Mouse (Mus musculus) intestine, postnatal 0 days (tissue): ENCODE measurements around the gene Prkcb. TPM values are rescaled to one million over a fixed set of nuclear protein-coding genes. Genes with fewer than 3 reads are reported as not detected.

ENCODE experiments used
- ATAC-seq: fragments of 200-750 bp; cut with Nextera tagmentation; 2 replicates; pipeline ENCODE4 v1.8.0; 2017; ENCODE audit warnings: mild to moderate bottlenecking, moderate TSS enrichment, moderate library complexity
- H3K27ac ChIP-seq: fragments of 300-500 bp; sonication (generic); 2 replicates; pipeline ENCODE4 v1.5.1; 2014; ENCODE audit warnings: mild to moderate bottlenecking, low read depth, low read length, moderate library complexity
- H3K27me3 ChIP-seq: fragments of 300-500 bp; sonication (generic); replicated peaks from 2 replicates; pipeline ENCODE4 v1.6.1; 2014; ENCODE audit warnings: low read length, mixed read lengths; ENCODE audit not compliant: control insufficient read depth, insufficient read depth
- H3K36me3 ChIP-seq: fragments of 300-500 bp; sonication (generic); 2 replicates; pipeline ENCODE4 v1.6.1; 2014; ENCODE audit warnings: mild to moderate bottlenecking, moderate library complexity; ENCODE audit not compliant: control insufficient read depth, insufficient read depth
- H3K4me1 ChIP-seq: fragments of 300-500 bp; sonication (generic); replicated peaks from 2 replicates; pipeline ENCODE4 v1.6.1; 2014; ENCODE audit warnings: antibody characterized with exemption, low read length, mixed read lengths; ENCODE audit not compliant: control insufficient read depth, insufficient read depth
- H3K4me2 ChIP-seq: fragments of 300-500 bp; sonication (generic); replicated peaks from 2 replicates; pipeline ENCODE4 v1.6.1; 2014; ENCODE audit warnings: low read depth, mild to moderate bottlenecking, moderate library complexity
- H3K4me3 ChIP-seq: fragments of 300-500 bp; sonication (generic); 2 replicates; pipeline ENCODE4 v1.5.1; 2014; ENCODE audit warnings: low read depth, low read length
- H3K9ac ChIP-seq: fragments of 300-500 bp; sonication (generic); 2 replicates; pipeline ENCODE4 v1.6.1; 2014; ENCODE audit warnings: mild to moderate bottlenecking, low read depth, low read length
- H3K9me3 ChIP-seq: fragments of 300-500 bp; sonication (generic); 2 replicates; pipeline ENCODE4 v1.6.1; 2016; ENCODE audit warnings: mixed run types; ENCODE audit not compliant: control insufficient read depth
- CTCF ChIP-seq: sonication (generic); IDR thresholded peaks from 2 replicates; pipeline ENCODE4 v1.5.1; 2016; ENCODE audit warnings: low read depth, mild to moderate bottlenecking, control low read depth, antibody characterized with exemption, moderate library complexity
- WGBS: fragments of 180-500 bp; shearing (Covaris S2); extraction: QIAGEN DNeasy Blood & Tissue Kit; methylation state at CpG from one replicate; pipeline ENCODE4 v1.1.7; 2014; 5-methylcytosine and 5-hydroxymethylcytosine counted together
- polyA plus RNA-seq: library from polyadenylated mRNA; unstranded; fragments of >200 nt; fragmentation: Nextera tagmentation; extraction: Ambion mirVana; gene quantifications from 2 replicates; pipeline ENCODE4 v1.2.1, GENCODE M21; 2015

The Prkcb gene
- polyA plus RNA-seq, 1 experiment from 2014 or later = 4.7 TPM

- no peak for ATAC-seq
- no peaks in the 10 kb centered on the region for H3K4me1 ChIP-seq
- WGBS = 58% methylated on average over 8 of the region's 8 CpGs
- no peak overlapping the region for H3K27ac ChIP-seq
- no peaks in the 10 kb centered on the region for H3K36me3 ChIP-seq
- TF ChIP-seq CTCF = no peak
- H3K9me3 ChIP-seq = no peaks in the 10 kb centered on the region
- H3K4me2 ChIP-seq = no peak overlapping the region
- no peak overlapping the region for H3K4me3 ChIP-seq
- H3K27me3 ChIP-seq = no peaks in the 10 kb centered on the region
- H3K9ac ChIP-seq = no peak overlapping the region
These were observed 33.6 kb downstream of the Prkcb start for GRCm38 (mm10) chr7:122322038-122322690.

- H3K4me2 ChIP-seq = no peak overlapping the region
- no peak for ATAC-seq
- WGBS = 96% methylated on average over 3 of the region's 3 CpGs
- no peaks in the 10 kb centered on the region for H3K36me3 ChIP-seq
- TF ChIP-seq CTCF = no peak
- H3K4me1 ChIP-seq = no peaks in the 10 kb centered on the region
- no peak overlapping the region for H3K27ac ChIP-seq
- H3K9me3 ChIP-seq = no peaks in the 10 kb centered on the region
- no peak overlapping the region for H3K4me3 ChIP-seq
- H3K27me3 ChIP-seq = no peaks in the 10 kb centered on the region
- H3K9ac ChIP-seq = no peak overlapping the region
These were observed 39.4 kb downstream of the Prkcb start for GRCm38 (mm10) chr7:122327942-122328341.

GRCm38 (mm10) chr7:122328466-122328865 lies 39.9 kb downstream of the Prkcb start:
- Histone ChIP-seq H3K9ac (no peak overlapping the region), H3K27ac (no peak overlapping the region), H3K4me3 (no peak overlapping the region), H3K4me1 (no peaks in the 10 kb centered on the region), H3K27me3 (no peaks in the 10 kb centered on the region), H3K9me3 (no peaks in the 10 kb centered on the region), H3K36me3 (no peaks in the 10 kb centered on the region), H3K4me2 (no peak overlapping the region)
- no peak for ATAC-seq
- WGBS = 85% methylated on average over 5 of the region's 5 CpGs
- no peak for TF ChIP-seq CTCF

GRCm38 (mm10) chr7:122329588-122329987 lies 41.0 kb downstream of the Prkcb start:
- no peak overlapping the region for H3K4me3 ChIP-seq
- no peak overlapping the region for H3K4me2 ChIP-seq
- no peaks in the 10 kb centered on the region for H3K9me3 ChIP-seq
- no peaks in the 10 kb centered on the region for H3K27me3 ChIP-seq
- 74% methylated on average over 4 of the region's 4 CpGs for WGBS
- no peak overlapping the region for H3K27ac ChIP-seq
- H3K36me3 ChIP-seq = no peaks in the 10 kb centered on the region
- no peak overlapping the region for H3K9ac ChIP-seq
- ATAC-seq = no peak
- no peak for TF ChIP-seq CTCF
- no peaks in the 10 kb centered on the region for H3K4me1 ChIP-seq

GRCm38 (mm10) chr7:122333686-122334085 lies 45.1 kb downstream of the Prkcb start:
- H3K4me2 ChIP-seq = no peak overlapping the region
- H3K36me3 ChIP-seq = no peaks in the 10 kb centered on the region
- no peak for ATAC-seq
- H3K27me3 ChIP-seq = no peaks in the 10 kb centered on the region
- no peak for TF ChIP-seq CTCF
- H3K9ac ChIP-seq = no peak overlapping the region
- no peaks in the 10 kb centered on the region for H3K4me1 ChIP-seq
- H3K27ac ChIP-seq = no peak overlapping the region
- H3K4me3 ChIP-seq = no peak overlapping the region
- H3K9me3 ChIP-seq = no peaks in the 10 kb centered on the region
- WGBS = 83% methylated on average over 7 of the region's 7 CpGs

GRCm38 (mm10) chr7:122337302-122337701 lies 48.8 kb downstream of the Prkcb start:
- 88% methylated on average over 3 of the region's 3 CpGs for WGBS
- Histone ChIP-seq H3K27me3 (no peaks in the 10 kb centered on the region), H3K9ac (no peak overlapping the region), H3K4me2 (no peak overlapping the region), H3K4me3 (no peak overlapping the region), H3K9me3 (no peaks in the 10 kb centered on the region), H3K36me3 (no peaks in the 10 kb centered on the region), H3K4me1 (no peaks in the 10 kb centered on the region), H3K27ac (no peak overlapping the region)
- no peak for ATAC-seq
- no peak for TF ChIP-seq CTCF

GRCm38 (mm10) chr7:122338055-122338454 lies 49.5 kb downstream of the Prkcb start:
- no peak for ATAC-seq
- H3K27ac ChIP-seq = no peak overlapping the region
- no peaks in the 10 kb centered on the region for H3K4me1 ChIP-seq
- H3K27me3 ChIP-seq = no peaks in the 10 kb centered on the region
- H3K4me3 ChIP-seq = no peak overlapping the region
- TF ChIP-seq CTCF = no peak
- no peaks in the 10 kb centered on the region for H3K36me3 ChIP-seq
- no peaks in the 10 kb centered on the region for H3K9me3 ChIP-seq
- WGBS = 76% methylated on average over 3 of the region's 3 CpGs
- H3K9ac ChIP-seq = no peak overlapping the region
- H3K4me2 ChIP-seq = no peak overlapping the region
